Mouse (Mus musculus): ENCODE data around the gene Mrpl2.

The Mrpl2 gene

GRCm38 (mm10) chr17:46645561-46646321 lies at the start of gene Mrpl2, which contains the start of gene Klc4:
TSS of gene Mrpl2 (plus strand) at chr17:46646229.
TSS of gene Klc4 (minus strand) at chr17:46646022.
- DNase-seq (ENCODE audit: low read depth, low spot score), result peak; percentile 99

GRCm38 (mm10) chr17:46597956-46598355 lies 48.1 kb upstream of the Mrpl2 start:
- DNase-seq (ENCODE audit: low read depth, low spot score), result no peak

GRCm38 (mm10) chr17:46598963-46599362 lies 47.1 kb upstream of the Mrpl2 start:
- DNase-seq (ENCODE audit: low read depth, low spot score), result no peak

GRCm38 (mm10) chr17:46600569-46600968 lies 45.5 kb upstream of the Mrpl2 start:
- DNase-seq (ENCODE audit: low read depth, low spot score), result no peak

- peak; percentile 49 for DNase-seq (ENCODE audit: low read depth, low spot score)
These were observed 43.8 kb upstream of the Mrpl2 start for GRCm38 (mm10) chr17:46602212-46602611.

GRCm38 (mm10) chr17:46603229-46603628 lies 42.8 kb upstream of the Mrpl2 start:
- no peak for DNase-seq (ENCODE audit: low read depth, low spot score)

GRCm38 (mm10) chr17:46605126-46605525 lies 40.9 kb upstream of the Mrpl2 start:
- DNase-seq (ENCODE audit: low read depth, low spot score), result no peak

GRCm38 (mm10) chr17:46605987-46606386 lies 40.0 kb upstream of the Mrpl2 start:
- no peak for DNase-seq (ENCODE audit: low read depth, low spot score)

GRCm38 (mm10) chr17:46609721-46610514 lies 36.1 kb upstream of the Mrpl2 start:
- no peak for DNase-seq (ENCODE audit: low read depth, low spot score)

GRCm38 (mm10) chr17:46611316-46611715 lies 34.7 kb upstream of the Mrpl2 start:
- DNase-seq (ENCODE audit: low read depth, low spot score), result no peak

- no peak for DNase-seq (ENCODE audit: low read depth, low spot score)
These were observed 33.8 kb upstream of the Mrpl2 start for GRCm38 (mm10) chr17:46612189-46612588.

GRCm38 (mm10) chr17:46612820-46613219 lies 33.2 kb upstream of the Mrpl2 start:
- DNase-seq (ENCODE audit: low read depth, low spot score), result no peak

- DNase-seq (ENCODE audit: low read depth, low spot score), result peak; percentile 57
These were observed 32.8 kb upstream of the Mrpl2 start for GRCm38 (mm10) chr17:46613229-46613628.

- no peak for DNase-seq (ENCODE audit: low read depth, low spot score)
These were observed 28.2 kb upstream of the Mrpl2 start for GRCm38 (mm10) chr17:46617799-46618198.

- DNase-seq (ENCODE audit: low read depth, low spot score), result peak; percentile 86
These were observed 27.6 kb upstream of the Mrpl2 start for GRCm38 (mm10) chr17:46618394-46618768.

- peak; percentile 78 for DNase-seq (ENCODE audit: low read depth, low spot score)
These were observed 27.0 kb upstream of the Mrpl2 start for GRCm38 (mm10) chr17:46618769-46619682.

- no peak for DNase-seq (ENCODE audit: low read depth, low spot score)
These were observed 26.2 kb upstream of the Mrpl2 start for GRCm38 (mm10) chr17:46619683-46620357.

GRCm38 (mm10) chr17:46621324-46621723 lies 24.7 kb upstream of the Mrpl2 start:
- no peak for DNase-seq (ENCODE audit: low read depth, low spot score)

GRCm38 (mm10) chr17:46622269-46622668 lies 23.8 kb upstream of the Mrpl2 start:
- DNase-seq (ENCODE audit: low read depth, low spot score), result no peak

- no peak for DNase-seq (ENCODE audit: low read depth, low spot score)
These were observed 22.0 kb upstream of the Mrpl2 start for GRCm38 (mm10) chr17:46623819-46624557.

Measured in forelimb bud, embryonic 11.5 days (tissue).